Mouse (Mus musculus): ENCODE measurements around the gene Gm853.

Gene Gm853

GRCm38 (mm10) chr4:130213857-130214256 is 8.3 kb downstream of the Gm853 start:
- no peak for DNase-seq (ENCODE audit: low spot score in 2 of 2)

GRCm38 (mm10) chr4:130213197-130213596 is 9.0 kb downstream of the Gm853 start:
- no peak for DNase-seq (ENCODE audit: low spot score in 2 of 2)

GRCm38 (mm10) chr4:130212421-130212820 is 9.8 kb downstream of the Gm853 start:
- no peak for DNase-seq (ENCODE audit: low spot score in 2 of 2)

GRCm38 (mm10) chr4:130211870-130212269 is 10.3 kb downstream of the Gm853 start:
- DNase-seq (ENCODE audit: low spot score in 2 of 2), result no peak

GRCm38 (mm10) chr4:130198694-130199670 is 23.2 kb downstream of the Gm853 start:
- peak; percentile 31 to 64 for DNase-seq (ENCODE audit: low spot score in 2 of 2)

GRCm38 (mm10) chr4:130196542-130196941 is 25.7 kb downstream of the Gm853 start:
- no peak for DNase-seq (ENCODE audit: low spot score in 2 of 2)

- no peak for DNase-seq (ENCODE audit: low spot score in 2 of 2)
Observed at GRCm38 (mm10) chr4:130195924-130196323, 26.3 kb downstream of the Gm853 start.

GRCm38 (mm10) chr4:130192266-130192665 is 29.9 kb downstream of the Gm853 start:
- no peak for DNase-seq (ENCODE audit: low spot score in 2 of 2)

- DNase-seq (ENCODE audit: low spot score in 2 of 2), result no peak
Observed at GRCm38 (mm10) chr4:130189606-130190005, 32.6 kb downstream of the Gm853 start.

- peak; percentile 46 to 57 for DNase-seq (ENCODE audit: low spot score in 2 of 2)
Observed at GRCm38 (mm10) chr4:130188806-130189297, 33.3 kb downstream of the Gm853 start.

- no peak for DNase-seq (ENCODE audit: low spot score in 2 of 2)
Observed at GRCm38 (mm10) chr4:130186891-130187290, 35.3 kb downstream of the Gm853 start.

- no peak for DNase-seq (ENCODE audit: low spot score in 2 of 2)
Observed at GRCm38 (mm10) chr4:130186450-130186849, 35.8 kb downstream of the Gm853 start.

GRCm38 (mm10) chr4:130183879-130184278 is 38.3 kb downstream of the Gm853 start:
- no peak for DNase-seq (ENCODE audit: low spot score in 2 of 2)

- DNase-seq (ENCODE audit: low spot score in 2 of 2), result no peak
Observed at GRCm38 (mm10) chr4:130183023-130183422, 39.2 kb downstream of the Gm853 start.

- DNase-seq (ENCODE audit: low spot score in 2 of 2), result no peak
Observed at GRCm38 (mm10) chr4:130181886-130182285, 40.3 kb downstream of the Gm853 start.

- DNase-seq (ENCODE audit: low spot score in 2 of 2), result no peak
Observed at GRCm38 (mm10) chr4:130180909-130181602, 41.1 kb downstream of the Gm853 start.

GRCm38 (mm10) chr4:130179876-130180275 is 42.3 kb downstream of the Gm853 start:
- DNase-seq (ENCODE audit: low spot score in 2 of 2), result no peak

GRCm38 (mm10) chr4:130177536-130177935 is 44.7 kb downstream of the Gm853 start:
- no peak for DNase-seq (ENCODE audit: low spot score in 2 of 2)

GRCm38 (mm10) chr4:130177087-130177486 is 45.1 kb downstream of the Gm853 start:
- no peak for DNase-seq (ENCODE audit: low spot score in 2 of 2)

- no peak for DNase-seq (ENCODE audit: low spot score in 2 of 2)
Observed at GRCm38 (mm10) chr4:130176156-130176720, 46.0 kb downstream of the Gm853 start.

GRCm38 (mm10) chr4:130175072-130175711 is 47.0 kb downstream of the Gm853 start, which contains the start of gene Tinagl1:
Tinagl1 (minus strand) TSS chr4:130175122.
- DNase-seq (ENCODE audit: low spot score in 2 of 2), result no peak

Measured in natural killer cell, adult 2 months (primary cell).